Mouse (Mus musculus) neural tube, embryonic 11.5 days (tissue): ENCODE results near the gene Tnr. TPM values are rescaled to one million over a fixed set of nuclear protein-coding genes. Genes with fewer than 3 reads are reported as not detected.

ENCODE experiments used
- ATAC-seq: fragments of 200-750 bp; cut with Nextera tagmentation; 2 replicates; pipeline ENCODE4 v1.8.0; 2017; ENCODE audit warnings: moderate number of reproducible peaks, mild to moderate bottlenecking, moderate TSS enrichment, moderate library complexity; ENCODE audit not compliant: insufficient read depth, low FRiP score, low TSS enrichment
- DNase-seq: peaks from one replicate; pipeline ENCODE4 v3.0.0-alpha.2; 2015; ENCODE audit warnings: low spot score
- H3K27ac ChIP-seq: fragments of 300-500 bp; sonication (generic); 2 replicates; pipeline ENCODE4 v1.5.1; 2014; ENCODE audit warnings: low read depth, mild to moderate bottlenecking, low read length
- H3K27me3 ChIP-seq: fragments of 300-500 bp; sonication (generic); 2 replicates; pipeline ENCODE4 v1.6.1; 2014; ENCODE audit warnings: mild to moderate bottlenecking, low read length, mixed read lengths; ENCODE audit not compliant: control insufficient read depth, insufficient read depth
- H3K36me3 ChIP-seq: fragments of 300-500 bp; sonication (generic); 2 replicates; pipeline ENCODE4 v1.6.1; 2014; ENCODE audit warnings: mild to moderate bottlenecking, low read length, moderate library complexity, mixed read lengths; ENCODE audit not compliant: control insufficient read depth, insufficient read depth
- H3K4me1 ChIP-seq: fragments of 300-500 bp; sonication (generic); 2 replicates; pipeline ENCODE4 v1.6.1; 2014; ENCODE audit warnings: low read length, mixed read lengths; ENCODE audit not compliant: control insufficient read depth, insufficient read depth
- H3K4me2 ChIP-seq: fragments of 300-500 bp; sonication (generic); 2 replicates; pipeline ENCODE4 v1.6.1; 2014; ENCODE audit warnings: low read depth, mild to moderate bottlenecking, moderate library complexity
- H3K4me3 ChIP-seq: fragments of 300-500 bp; sonication (generic); 2 replicates; pipeline ENCODE4 v1.5.1; 2014; ENCODE audit warnings: low read depth, low read length
- H3K9ac ChIP-seq: fragments of 300-500 bp; sonication (generic); 2 replicates; pipeline ENCODE4 v1.6.1; 2014; ENCODE audit warnings: mild to moderate bottlenecking, low read length
- H3K9me3 ChIP-seq: fragments of 300-500 bp; sonication (generic); 2 replicates; pipeline ENCODE4 v1.6.1; 2016; ENCODE audit warnings: low read length; ENCODE audit not compliant: control insufficient read depth
- WGBS: fragments of 180-500 bp; shearing (Covaris S2); extraction: QIAGEN DNeasy Blood & Tissue Kit; methylation state at CpG from one replicate; pipeline ENCODE4 v1.1.7; 2014; 5-methylcytosine and 5-hydroxymethylcytosine counted together
- polyA plus RNA-seq: library from polyadenylated mRNA; unstranded; fragments of >200 nt; fragmentation: Nextera tagmentation; extraction: Ambion mirVana; gene quantifications from 2 replicates; pipeline ENCODE4 v1.2.1, GENCODE M21; 2014

Tnr gene
- polyA plus RNA-seq, 1 experiment from 2014 or later: 1.2 TPM

DNA sequence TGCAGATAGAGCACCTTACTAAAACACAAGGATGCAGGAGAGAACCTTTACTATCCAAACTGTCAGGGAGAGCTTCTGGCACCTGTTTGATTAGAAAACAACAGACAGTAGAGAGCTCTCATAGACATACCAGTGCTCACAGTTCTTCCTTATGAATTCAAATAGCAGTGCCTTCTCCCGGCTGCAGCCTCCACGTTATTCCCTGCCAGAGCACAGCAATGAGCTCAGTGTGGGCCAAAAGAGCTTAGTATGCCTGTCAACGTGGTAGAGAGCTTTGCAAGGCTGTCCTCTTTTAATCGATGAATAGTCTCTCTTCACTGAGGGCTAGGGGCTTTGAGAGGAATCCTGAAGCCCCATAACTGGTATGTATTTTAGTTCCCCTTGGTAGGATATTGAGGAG lies 173.1 kb downstream of the Tnr start:
- WGBS: 45% methylated on average over 4 of the region's 4 CpGs
- Histone ChIP-seq H3K9ac (no peak overlapping the region), H3K27ac (no peak overlapping the region), H3K9me3 (no peaks in the 10 kb centered on the region), H3K36me3 (no peaks in the 10 kb centered on the region), H3K4me2 (no peak overlapping the region), H3K4me1 (no peaks in the 10 kb centered on the region), H3K4me3 (no peak overlapping the region), H3K27me3 (no peaks in the 10 kb centered on the region)
- ATAC-seq (no peak), DNase-seq (no peak)

GRCm38 (mm10) chr1:159702038-159702437 lies 178.5 kb downstream of the Tnr start:
- 74% methylated on average over 9 of the region's 9 CpGs for WGBS
- no peak overlapping the region for H3K9ac ChIP-seq
- no peak overlapping the region for H3K4me3 ChIP-seq
- H3K27me3 ChIP-seq: no peaks in the 10 kb centered on the region
- H3K4me1 ChIP-seq: no peaks in the 10 kb centered on the region
- DNase-seq (peak; percentile 28), ATAC-seq (no peak)
- H3K4me2 ChIP-seq: no peak overlapping the region
- H3K36me3 ChIP-seq: no peaks in the 10 kb centered on the region
- no peaks in the 10 kb centered on the region for H3K9me3 ChIP-seq
- H3K27ac ChIP-seq: no peak overlapping the region

DNA sequence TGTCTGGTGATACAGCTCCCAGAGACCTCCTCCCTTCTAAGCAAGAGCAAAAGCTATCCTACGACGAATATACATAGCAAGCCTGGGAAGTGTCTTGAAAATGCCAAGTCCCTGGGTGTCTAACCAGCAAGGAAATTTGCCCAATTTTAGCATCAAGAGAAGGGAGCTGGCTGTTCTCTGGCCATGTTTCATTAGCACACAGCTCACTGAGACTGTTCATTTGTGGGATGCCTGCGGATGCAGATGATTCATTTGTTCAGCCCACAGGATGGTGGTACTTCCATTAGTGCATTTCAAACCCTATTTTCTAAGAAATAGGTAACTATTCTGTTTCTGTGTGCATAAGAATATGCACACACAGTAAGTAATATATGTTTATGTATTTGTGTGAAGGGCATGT lies 181.4 kb downstream of the Tnr start:
- H3K4me1 ChIP-seq: no peaks in the 10 kb centered on the region
- H3K9me3 ChIP-seq: no peaks in the 10 kb centered on the region
- ATAC-seq: no peak
- no peak overlapping the region for H3K4me3 ChIP-seq
- no peaks in the 10 kb centered on the region for H3K27me3 ChIP-seq
- no peak overlapping the region for H3K27ac ChIP-seq
- WGBS: 98% methylated on average over 3 of the region's 3 CpGs
- no peak overlapping the region for H3K4me2 ChIP-seq
- DNase-seq: no peak
- H3K9ac ChIP-seq: no peak overlapping the region
- H3K36me3 ChIP-seq: no peaks in the 10 kb centered on the region

- Histone ChIP-seq H3K9ac (no peak overlapping the region), H3K36me3 (no peaks in the 10 kb centered on the region), H3K27me3 (no peaks in the 10 kb centered on the region), H3K4me1 (no peaks in the 10 kb centered on the region), H3K9me3 (no peaks in the 10 kb centered on the region), H3K4me2 (no peak overlapping the region), H3K4me3 (no peak overlapping the region), H3K27ac (no peak overlapping the region)
- ATAC-seq (no peak), DNase-seq (no peak)
- 92% methylated on average over 1 of the region's 1 CpGs for WGBS
These were observed 192.7 kb downstream of the Tnr start for GRCm38 (mm10) chr1:159716301-159716700.

DNA sequence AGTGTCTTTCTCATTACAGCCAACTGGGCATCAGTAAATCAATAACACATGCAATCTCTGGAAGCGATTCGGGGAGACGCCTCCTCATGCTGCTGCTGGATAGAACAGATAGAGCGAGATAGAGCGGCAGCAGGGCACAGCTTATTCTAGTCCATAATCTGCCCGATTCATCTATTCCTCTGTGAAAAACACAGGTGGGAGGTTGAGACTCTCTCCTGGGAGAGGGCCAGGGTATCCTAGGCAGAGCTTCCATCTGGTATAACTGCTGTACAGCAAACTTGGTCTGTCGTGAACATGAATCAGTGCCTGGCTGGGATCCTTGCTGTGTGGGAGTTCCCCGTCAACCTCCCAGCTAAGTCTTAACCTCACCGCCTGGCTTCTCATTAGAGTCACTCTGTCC lies 193.4 kb downstream of the Tnr start:
- no peaks in the 10 kb centered on the region for H3K36me3 ChIP-seq
- no peaks in the 10 kb centered on the region for H3K27me3 ChIP-seq
- no peak for DNase-seq
- WGBS: 87% methylated on average over 9 of the region's 9 CpGs
- no peak overlapping the region for H3K4me3 ChIP-seq
- no peak overlapping the region for H3K4me2 ChIP-seq
- H3K4me1 ChIP-seq: no peaks in the 10 kb centered on the region
- H3K9ac ChIP-seq: no peak overlapping the region
- H3K9me3 ChIP-seq: no peaks in the 10 kb centered on the region
- no peak overlapping the region for H3K27ac ChIP-seq
- no peak for ATAC-seq

GRCm38 (mm10) chr1:159723733-159724132 lies 200.2 kb downstream of the Tnr start:
- WGBS: 89% methylated on average over 5 of the region's 5 CpGs
- DNase-seq: no peak
- Histone ChIP-seq H3K4me3 (no peak overlapping the region), H3K36me3 (no peaks in the 10 kb centered on the region), H3K9ac (no peak overlapping the region), H3K4me2 (no peak overlapping the region), H3K9me3 (no peaks in the 10 kb centered on the region), H3K4me1 (no peaks in the 10 kb centered on the region), H3K27me3 (no peaks in the 10 kb centered on the region), H3K27ac (no peak overlapping the region)
- ATAC-seq: no peak

- no peak for ATAC-seq
- H3K27ac ChIP-seq: no peak overlapping the region
- no peak overlapping the region for H3K4me2 ChIP-seq
- no peaks in the 10 kb centered on the region for H3K27me3 ChIP-seq
- H3K4me3 ChIP-seq: no peak overlapping the region
- 93% methylated on average over 6 of the region's 6 CpGs for WGBS
- H3K9ac ChIP-seq: no peak overlapping the region
- no peak for DNase-seq
- H3K36me3 ChIP-seq: no peaks in the 10 kb centered on the region
- H3K4me1 ChIP-seq: no peaks in the 10 kb centered on the region
- H3K9me3 ChIP-seq: no peaks in the 10 kb centered on the region
These were observed 205.7 kb downstream of the Tnr start for GRCm38 (mm10) chr1:159729270-159729669.

DNA sequence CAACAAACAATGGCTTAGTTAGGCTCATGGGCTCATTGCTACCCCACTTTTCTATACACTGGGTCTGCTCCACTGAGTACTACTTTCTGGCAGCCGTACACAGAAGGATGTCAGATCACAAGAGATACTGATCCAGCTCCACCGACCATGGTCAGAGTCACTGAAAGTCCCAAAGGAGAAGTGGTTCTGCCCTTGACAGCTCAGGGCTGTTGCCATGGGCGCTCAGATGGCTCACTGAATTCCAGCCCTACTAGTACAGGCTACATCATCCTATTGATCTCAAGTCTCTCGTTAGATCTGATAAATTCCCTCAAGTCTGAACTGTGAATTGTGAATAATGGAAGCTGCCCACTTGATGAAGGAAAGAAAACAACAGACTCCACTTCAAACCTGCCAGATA lies 207.3 kb downstream of the Tnr start:
- no peak for DNase-seq
- 71% methylated on average over 4 of the region's 4 CpGs for WGBS
- no peak for ATAC-seq

GRCm38 (mm10) chr1:159735099-159735498 lies 211.5 kb downstream of the Tnr start:
- DNase-seq (no peak), ATAC-seq (no peak)
- H3K4me3 ChIP-seq: no peak overlapping the region
- no peak overlapping the region for H3K4me2 ChIP-seq
- no peak overlapping the region for H3K9ac ChIP-seq
- H3K27me3 ChIP-seq: no peaks in the 10 kb centered on the region
- H3K4me1 ChIP-seq: no peaks in the 10 kb centered on the region
- no peak overlapping the region for H3K27ac ChIP-seq
- WGBS: 93% methylated on average over 3 of the region's 3 CpGs
- no peaks in the 10 kb centered on the region for H3K36me3 ChIP-seq
- H3K9me3 ChIP-seq: no peaks in the 10 kb centered on the region

More for the DNA sequence above, 207.3 kb downstream of the Tnr start:
- Histone ChIP-seq H3K4me2 (no peak overlapping the region), H3K4me3 (no peak overlapping the region), H3K27ac (no peak overlapping the region), H3K9me3 (no peaks in the 10 kb centered on the region), H3K9ac (no peak overlapping the region), H3K36me3 (no peaks in the 10 kb centered on the region), H3K27me3 (no peaks in the 10 kb centered on the region), H3K4me1 (no peaks in the 10 kb centered on the region)
